Mouse (Mus musculus): ENCODE data around the gene Tmem117. TPM values are rescaled to one million over a fixed set of nuclear protein-coding genes. Genes with fewer than 3 reads are reported as not detected.

Tmem117 gene
- polyA plus RNA-seq, 1 experiment from 2014 or later = 0.94 TPM

GRCm38 (mm10) chr15:94801462-94801861, 172.4 kb downstream of the Tmem117 start:
- no peak overlapping the region for H3K9ac ChIP-seq (ENCODE audit: low read depth, low read length)
- H3K36me3 ChIP-seq (ENCODE audit: control insufficient read depth, insufficient read depth, low read length) = no peaks in the 10 kb centered on the region
- H3K4me2 ChIP-seq = no peak overlapping the region
- ATAC-seq (replicated peaks; ENCODE audit: insufficient number of reproducible peaks, low FRiP score, low TSS enrichment) = no peak
- H3K4me1 ChIP-seq (ENCODE audit: control insufficient read depth, insufficient read depth, low read length) = peaks cover 7% of the 10 kb centered on the region; the same call in 1 of the 2 replicates
- H3K9me3 ChIP-seq (replicated peaks; ENCODE audit: control insufficient read depth, low read length) = no peaks in the 10 kb centered on the region
- H3K27ac ChIP-seq (ENCODE audit: low read depth, low read length) = no peak overlapping the region
- WGBS (ENCODE audit: insufficient replicate concordance) = 73% methylated on average over 8 of the region's 8 CpGs
- peaks cover 46% of the 10 kb centered on the region for H3K27me3 ChIP-seq (ENCODE audit: control insufficient read depth, insufficient read depth, low read length)
- no peak overlapping the region for H3K4me3 ChIP-seq (ENCODE audit: low read depth, low read length)

- no peak for ATAC-seq (replicated peaks; ENCODE audit: insufficient number of reproducible peaks, low FRiP score, low TSS enrichment)
- H3K9ac ChIP-seq (ENCODE audit: low read depth, low read length) = no peak overlapping the region
- H3K27me3 ChIP-seq (ENCODE audit: control insufficient read depth, insufficient read depth, low read length) = peaks cover 54% of the 10 kb centered on the region
These were observed 173.8 kb downstream of the Tmem117 start for GRCm38 (mm10) chr15:94802820-94803219.

GRCm38 (mm10) chr15:94803624-94804342, 174.8 kb downstream of the Tmem117 start:
- ATAC-seq (replicated peaks; ENCODE audit: insufficient number of reproducible peaks, low FRiP score, low TSS enrichment) = no peak
- H3K4me2 ChIP-seq = no peak overlapping the region

More at GRCm38 (mm10) chr15:94802820-94803219, 173.8 kb downstream of the Tmem117 start:
- 82% methylated on average over 17 of the region's 17 CpGs for whole genome bisulfite sequencing (ENCODE audit: insufficient replicate concordance)
- H3K9me3 ChIP-seq (replicated peaks; ENCODE audit: control insufficient read depth, low read length) = no peaks in the 10 kb centered on the region
- peaks cover 7% of the 10 kb centered on the region; the same call in 1 of the 2 replicates for H3K4me1 ChIP-seq (ENCODE audit: control insufficient read depth, insufficient read depth, low read length)
- H3K4me2 ChIP-seq = no peak overlapping the region
- no peaks in the 10 kb centered on the region for H3K36me3 ChIP-seq (ENCODE audit: control insufficient read depth, insufficient read depth, low read length)
- H3K27ac ChIP-seq (ENCODE audit: low read depth, low read length) = no peak overlapping the region
- H3K4me3 ChIP-seq (ENCODE audit: low read depth, low read length) = no peak overlapping the region

GRCm38 (mm10) chr15:94806005-94806404, 177.0 kb downstream of the Tmem117 start:
- H3K4me1 ChIP-seq (ENCODE audit: control insufficient read depth, insufficient read depth, low read length) = peaks cover 7% of the 10 kb centered on the region; the same call in 1 of the 2 replicates
- no peaks in the 10 kb centered on the region for H3K36me3 ChIP-seq (ENCODE audit: control insufficient read depth, insufficient read depth, low read length)
- no peak overlapping the region for H3K4me2 ChIP-seq
- H3K27ac ChIP-seq (ENCODE audit: low read depth, low read length) = no peak overlapping the region
- WGBS (ENCODE audit: insufficient replicate concordance) = 67% methylated on average over 3 of the region's 3 CpGs
- H3K9me3 ChIP-seq (replicated peaks; ENCODE audit: control insufficient read depth, low read length) = no peaks in the 10 kb centered on the region
- no peak overlapping the region for H3K4me3 ChIP-seq (ENCODE audit: low read depth, low read length)
- peaks cover 39% of the 10 kb centered on the region for H3K27me3 ChIP-seq (ENCODE audit: control insufficient read depth, insufficient read depth, low read length)
- no peak for ATAC-seq (replicated peaks; ENCODE audit: insufficient number of reproducible peaks, low FRiP score, low TSS enrichment)
- no peak overlapping the region for H3K9ac ChIP-seq (ENCODE audit: low read depth, low read length)

More at GRCm38 (mm10) chr15:94803624-94804342, 174.8 kb downstream of the Tmem117 start:
- Histone ChIP-seq H3K27me3 (ENCODE audit: control insufficient read depth, insufficient read depth, low read length) (peaks cover 52% of the 10 kb centered on the region), H3K4me1 (ENCODE audit: control insufficient read depth, insufficient read depth, low read length) (peaks cover 7% of the 10 kb centered on the region; the same call in 1 of the 2 replicates), H3K4me3 (ENCODE audit: low read depth, low read length) (no peak overlapping the region), H3K9ac (ENCODE audit: low read depth, low read length) (no peak overlapping the region), H3K36me3 (ENCODE audit: control insufficient read depth, insufficient read depth, low read length) (no peaks in the 10 kb centered on the region), H3K27ac (ENCODE audit: low read depth, low read length) (no peak overlapping the region), H3K9me3 (replicated peaks; ENCODE audit: control insufficient read depth, low read length) (no peaks in the 10 kb centered on the region)
- WGBS (ENCODE audit: insufficient replicate concordance) = 32% methylated on average over 17 of the region's 17 CpGs

GRCm38 (mm10) chr15:94811550-94811949, 182.5 kb downstream of the Tmem117 start:
- ATAC-seq (replicated peaks; ENCODE audit: insufficient number of reproducible peaks, low FRiP score, low TSS enrichment) = no peak

GRCm38 (mm10) chr15:94814213-94815100, 185.4 kb downstream of the Tmem117 start:
- Histone ChIP-seq H3K9ac (ENCODE audit: low read depth, low read length) (no peak overlapping the region), H3K4me1 (ENCODE audit: control insufficient read depth, insufficient read depth, low read length) (no peaks in the 10 kb centered on the region), H3K36me3 (ENCODE audit: control insufficient read depth, insufficient read depth, low read length) (no peaks in the 10 kb centered on the region), H3K4me2 (no peak overlapping the region), H3K4me3 (ENCODE audit: low read depth, low read length) (no peak overlapping the region), H3K27me3 (ENCODE audit: control insufficient read depth, insufficient read depth, low read length) (peaks cover 5% of the 10 kb centered on the region; the same call in 1 of the 2 replicates), H3K9me3 (replicated peaks; ENCODE audit: control insufficient read depth, low read length) (no peaks in the 10 kb centered on the region), H3K27ac (ENCODE audit: low read depth, low read length) (no peak overlapping the region)
- WGBS (ENCODE audit: insufficient replicate concordance) = 85% methylated on average over 15 of the region's 15 CpGs
- no peak for ATAC-seq (replicated peaks; ENCODE audit: insufficient number of reproducible peaks, low FRiP score, low TSS enrichment)

More at GRCm38 (mm10) chr15:94811550-94811949, 182.5 kb downstream of the Tmem117 start:
- no peak overlapping the region for H3K4me3 ChIP-seq (ENCODE audit: low read depth, low read length)
- no peaks in the 10 kb centered on the region for H3K4me1 ChIP-seq (ENCODE audit: control insufficient read depth, insufficient read depth, low read length)
- no peaks in the 10 kb centered on the region for H3K9me3 ChIP-seq (replicated peaks; ENCODE audit: control insufficient read depth, low read length)
- no peak overlapping the region for H3K27ac ChIP-seq (ENCODE audit: low read depth, low read length)
- H3K9ac ChIP-seq (ENCODE audit: low read depth, low read length) = no peak overlapping the region
- H3K27me3 ChIP-seq (ENCODE audit: control insufficient read depth, insufficient read depth, low read length) = peaks cover 12% of the 10 kb centered on the region
- H3K36me3 ChIP-seq (ENCODE audit: control insufficient read depth, insufficient read depth, low read length) = no peaks in the 10 kb centered on the region
- H3K4me2 ChIP-seq = no peak overlapping the region
- WGBS (ENCODE audit: insufficient replicate concordance) = 75% methylated on average over 5 of the region's 5 CpGs

- ATAC-seq (replicated peaks; ENCODE audit: insufficient number of reproducible peaks, low FRiP score, low TSS enrichment) = no peak
- no peaks in the 10 kb centered on the region for H3K9me3 ChIP-seq (replicated peaks; ENCODE audit: control insufficient read depth, low read length)
- H3K36me3 ChIP-seq (ENCODE audit: control insufficient read depth, insufficient read depth, low read length) = no peaks in the 10 kb centered on the region
- no peaks in the 10 kb centered on the region for H3K27me3 ChIP-seq (ENCODE audit: control insufficient read depth, insufficient read depth, low read length)
- no peak overlapping the region for H3K27ac ChIP-seq (ENCODE audit: low read depth, low read length)
- H3K9ac ChIP-seq (ENCODE audit: low read depth, low read length) = no peak overlapping the region
- no peaks in the 10 kb centered on the region for H3K4me1 ChIP-seq (ENCODE audit: control insufficient read depth, insufficient read depth, low read length)
- WGBS (ENCODE audit: insufficient replicate concordance) = 89% methylated on average over 3 of the region's 3 CpGs
- no peak overlapping the region for H3K4me2 ChIP-seq
- H3K4me3 ChIP-seq (ENCODE audit: low read depth, low read length) = no peak overlapping the region
These were observed 206.6 kb downstream of the Tmem117 start for GRCm38 (mm10) chr15:94835634-94836033.

- no peak overlapping the region for H3K27ac ChIP-seq (ENCODE audit: low read depth, low read length)
- no peak overlapping the region for H3K4me2 ChIP-seq
- 90% methylated on average over 4 of the region's 4 CpGs for WGBS (ENCODE audit: insufficient replicate concordance)
- H3K9me3 ChIP-seq (replicated peaks; ENCODE audit: control insufficient read depth, low read length) = no peaks in the 10 kb centered on the region
- H3K4me3 ChIP-seq (ENCODE audit: low read depth, low read length) = no peak overlapping the region
- no peaks in the 10 kb centered on the region for H3K27me3 ChIP-seq (ENCODE audit: control insufficient read depth, insufficient read depth, low read length)
- no peak for ATAC-seq (replicated peaks; ENCODE audit: insufficient number of reproducible peaks, low FRiP score, low TSS enrichment)
- no peaks in the 10 kb centered on the region for H3K36me3 ChIP-seq (ENCODE audit: control insufficient read depth, insufficient read depth, low read length)
- H3K9ac ChIP-seq (ENCODE audit: low read depth, low read length) = no peak overlapping the region
- H3K4me1 ChIP-seq (ENCODE audit: control insufficient read depth, insufficient read depth, low read length) = no peaks in the 10 kb centered on the region
These were observed 209.6 kb downstream of the Tmem117 start for GRCm38 (mm10) chr15:94838646-94839045.
